Mouse (Mus musculus): ENCODE results near the gene Cacybp. TPM values are rescaled to one million over a fixed set of nuclear protein-coding genes. Genes with fewer than 3 reads are reported as not detected.

Cacybp gene
- total RNA-seq (2021), result 10 to 100 TPM; 73.8 to 75.4 TPM

DNA sequence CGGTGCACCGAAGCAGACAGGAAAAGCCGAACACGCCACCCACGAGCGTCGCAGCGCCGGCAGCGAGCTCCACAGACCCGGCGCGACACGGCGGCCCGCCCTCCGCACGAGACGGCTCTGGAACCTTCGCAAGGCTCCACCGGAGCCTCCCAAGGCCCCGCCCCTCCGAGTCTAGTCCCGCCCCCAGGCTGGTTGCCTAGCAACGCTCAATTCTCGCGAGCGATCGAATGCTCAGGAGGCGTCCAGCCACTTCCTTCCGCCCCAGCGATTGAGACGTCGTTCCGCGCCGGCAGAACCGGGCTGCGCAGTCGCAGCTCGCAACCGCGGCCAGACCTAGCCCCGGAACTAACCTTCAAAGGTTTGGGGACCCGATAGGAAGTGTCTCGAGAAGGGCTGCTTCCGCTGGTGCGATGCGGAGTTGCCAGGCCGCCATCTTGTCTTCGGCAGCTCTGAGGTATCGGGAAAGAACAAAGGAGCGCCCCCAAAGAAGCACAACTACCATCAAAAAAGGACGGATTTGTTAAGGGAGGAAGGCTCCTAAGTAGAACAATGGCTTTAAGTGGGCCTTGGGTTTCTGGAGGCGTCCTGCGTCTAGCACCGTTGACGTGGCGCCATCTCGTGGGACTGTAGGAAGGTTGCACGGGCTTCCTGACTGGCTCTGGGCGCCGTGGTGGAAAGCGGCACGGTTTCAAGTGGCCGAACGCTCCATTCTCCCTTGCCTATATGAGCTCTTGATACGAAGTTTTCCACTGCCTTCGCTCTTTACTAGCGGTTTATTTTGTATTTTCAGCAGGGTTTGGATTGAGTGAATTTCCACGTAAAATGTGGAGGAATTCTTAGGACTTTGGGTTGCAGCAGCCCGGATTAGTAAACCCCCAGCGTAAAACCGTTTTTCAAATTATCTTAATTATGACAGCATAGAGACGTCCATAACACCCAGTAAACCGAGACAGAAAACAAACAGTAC, at the start of gene Cacybp:
Cacybp (minus strand) TSS at position 173 of the 967 bp plus-strand sequence.
- DNase-seq, result peak; percentile 100

DNA sequence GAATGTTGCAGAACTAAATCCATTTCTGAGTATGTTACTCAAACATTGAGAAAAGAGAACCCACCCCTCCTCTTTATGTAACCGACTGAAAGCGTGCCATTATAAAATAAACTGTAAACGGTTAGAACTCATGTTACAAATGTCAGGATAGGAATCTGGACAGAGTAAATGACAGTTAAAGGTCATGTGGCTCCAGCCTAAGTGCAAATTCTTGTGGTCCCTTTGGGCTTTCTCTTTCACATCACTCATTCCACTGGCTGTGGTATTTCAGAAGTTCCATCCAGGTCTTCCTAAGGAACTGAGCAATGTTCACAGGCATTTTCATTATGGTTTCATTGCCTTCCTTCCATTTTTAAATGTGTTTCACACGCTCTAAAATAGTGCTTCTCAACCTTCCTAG, 49.7 kb upstream of the Cacybp start:
- no peak for DNase-seq

DNA sequence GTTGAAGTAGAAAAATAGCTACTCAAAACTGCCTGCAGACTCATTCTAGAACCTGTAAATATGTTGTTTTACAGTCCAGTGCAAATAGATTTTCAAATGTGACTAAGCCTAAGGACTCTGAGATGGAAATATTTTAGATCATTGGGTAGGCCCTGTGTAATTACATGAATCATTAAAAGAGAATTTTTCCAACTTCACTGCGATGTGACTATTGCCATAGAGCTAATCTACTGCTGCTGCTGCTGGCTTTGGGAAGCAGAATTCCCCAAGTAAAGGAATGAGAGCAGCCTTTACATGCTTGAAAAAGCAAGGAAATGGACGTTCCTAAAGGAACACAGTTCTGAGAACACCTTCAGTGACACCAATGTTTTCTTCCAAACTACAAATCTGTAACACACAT, 49.2 kb upstream of the Cacybp start:
- no peak for DNase-seq

DNA sequence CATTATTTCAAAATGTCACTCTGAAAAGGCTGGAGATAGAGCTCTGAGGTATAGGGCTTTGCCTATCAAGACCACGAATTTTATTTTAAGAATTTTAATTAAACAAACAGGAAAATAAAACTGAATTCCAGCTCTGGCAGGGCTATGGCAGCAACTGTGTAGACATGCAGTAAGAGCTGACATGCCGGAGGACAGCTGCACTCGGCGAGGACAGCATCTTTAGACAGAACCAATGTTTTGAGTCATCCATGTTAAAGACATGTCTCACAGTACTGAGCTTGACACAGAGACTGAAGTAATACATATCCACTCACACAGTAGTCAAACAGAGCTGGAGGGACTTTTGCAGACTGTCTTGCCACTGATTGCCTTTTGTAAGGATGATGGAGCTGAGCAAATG, 47.9 kb upstream of the Cacybp start:
- DNase-seq, result no peak

- no peak for DNase-seq
These were observed 47.2 kb upstream of the Cacybp start for GRCm38 (mm10) chr1:160259884-160260283.

DNA sequence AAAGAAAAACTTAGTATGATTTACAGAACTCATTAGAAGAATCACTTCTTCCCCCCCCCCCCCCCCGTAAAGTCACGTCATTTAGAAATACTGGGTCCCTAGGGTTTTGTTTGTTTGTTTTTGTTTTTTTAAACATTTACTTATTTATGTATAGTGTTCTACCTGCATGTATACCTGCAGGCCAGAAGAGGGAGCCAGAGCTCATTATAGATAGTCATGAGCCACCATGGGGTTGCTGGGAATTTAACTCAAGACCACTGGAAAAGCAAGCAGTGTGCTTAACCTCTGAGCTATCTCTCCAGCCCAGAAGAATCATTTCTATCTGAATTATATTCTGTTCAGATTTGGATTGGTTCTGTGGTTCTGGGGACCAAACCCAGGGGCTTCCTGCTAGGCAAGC, 40.4 kb upstream of the Cacybp start:
- no peak for DNase-seq

- no peak for DNase-seq
These were observed 38.8 kb upstream of the Cacybp start for GRCm38 (mm10) chr1:160251388-160252007.

- no peak for DNase-seq
These were observed 38.1 kb upstream of the Cacybp start for GRCm38 (mm10) chr1:160250782-160251181.

DNA sequence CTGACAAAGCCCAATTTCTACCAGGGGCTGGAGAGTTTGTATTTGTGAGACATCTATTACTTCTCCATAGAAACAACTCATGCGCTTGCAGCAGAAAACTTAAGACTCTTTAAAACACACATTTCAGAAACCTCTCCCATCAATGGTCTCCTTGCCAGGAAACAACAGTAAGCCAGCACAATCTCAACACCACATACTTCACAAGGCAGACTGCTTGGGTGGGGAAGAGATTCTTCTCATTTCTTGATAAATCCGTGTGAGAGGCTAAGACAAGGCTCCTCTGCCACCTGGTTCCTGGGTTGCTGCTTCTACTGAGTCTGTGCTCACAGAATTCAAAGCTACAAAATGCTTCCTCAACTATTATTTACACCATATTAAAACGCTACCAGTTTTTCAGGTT, 37.1 kb upstream of the Cacybp start:
- no peak for DNase-seq

DNA sequence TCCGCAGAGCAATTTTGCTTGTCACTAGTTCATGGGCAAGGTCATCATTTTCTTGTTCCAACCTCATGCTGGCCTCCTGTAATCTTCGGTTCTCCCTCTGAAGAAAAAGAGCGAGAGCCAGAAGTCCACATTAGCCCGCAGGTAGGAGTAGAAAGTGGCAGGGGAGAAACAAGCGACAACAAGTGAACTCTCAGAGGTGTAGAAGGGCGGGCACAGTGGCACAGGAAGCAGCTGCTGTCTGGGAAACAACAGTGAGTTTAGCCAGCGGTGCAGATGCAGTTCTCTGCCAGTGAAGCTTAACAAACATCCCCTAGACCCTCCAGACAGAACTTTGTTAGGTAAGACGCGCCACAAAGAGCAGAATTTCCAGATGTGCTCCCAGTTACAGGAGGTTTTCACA, 34.8 kb upstream of the Cacybp start:
- no peak for DNase-seq

- DNase-seq, result no peak
These were observed 34.2 kb upstream of the Cacybp start for GRCm38 (mm10) chr1:160246844-160247243.

- no peak for DNase-seq
These were observed 33.3 kb upstream of the Cacybp start for GRCm38 (mm10) chr1:160245954-160246353.

GRCm38 (mm10) chr1:160244689-160245088, 32.0 kb upstream of the Cacybp start:
- DNase-seq, result no peak

DNA sequence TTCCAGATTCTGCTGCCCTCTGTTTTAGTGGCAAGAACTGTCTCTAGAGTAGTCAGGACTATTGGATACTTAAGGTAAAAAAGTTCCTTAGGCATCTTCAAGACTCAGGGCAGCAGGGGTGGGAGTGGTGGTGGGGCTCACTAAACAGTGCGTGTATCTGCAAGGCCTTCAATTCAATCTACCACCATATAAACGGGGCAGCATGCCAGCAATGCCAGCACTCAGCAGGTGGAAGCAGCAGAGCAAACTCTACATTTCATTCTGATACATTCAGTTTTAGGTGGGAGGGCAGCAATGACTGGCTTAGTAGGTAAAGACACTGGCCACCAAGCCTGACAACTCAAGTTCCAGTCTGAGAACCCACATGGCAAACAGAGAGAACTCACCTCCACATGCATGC, 27.4 kb upstream of the Cacybp start:
- no peak for DNase-seq

GRCm38 (mm10) chr1:160238852-160239443, 26.3 kb upstream of the Cacybp start:
- DNase-seq, result no peak

DNA sequence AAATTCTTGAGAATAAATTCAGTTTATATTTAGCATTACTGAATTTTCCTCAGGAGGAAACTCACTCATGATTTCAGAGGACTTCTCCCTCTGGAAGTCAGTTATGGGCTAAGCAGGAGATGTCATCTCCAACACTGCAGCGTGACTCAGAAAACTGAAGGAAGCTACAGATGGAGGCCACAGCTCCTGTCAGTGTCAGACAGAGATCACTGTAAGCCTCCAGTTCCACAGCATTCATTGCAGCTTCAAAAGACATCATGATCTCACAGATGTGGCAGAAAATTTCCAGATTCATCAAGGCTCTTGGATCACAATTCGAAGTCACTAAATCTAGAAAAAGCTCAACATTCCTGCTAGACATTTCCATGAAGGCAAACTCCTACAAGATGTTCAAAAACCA, 25.3 kb upstream of the Cacybp start:
- no peak for DNase-seq

DNA sequence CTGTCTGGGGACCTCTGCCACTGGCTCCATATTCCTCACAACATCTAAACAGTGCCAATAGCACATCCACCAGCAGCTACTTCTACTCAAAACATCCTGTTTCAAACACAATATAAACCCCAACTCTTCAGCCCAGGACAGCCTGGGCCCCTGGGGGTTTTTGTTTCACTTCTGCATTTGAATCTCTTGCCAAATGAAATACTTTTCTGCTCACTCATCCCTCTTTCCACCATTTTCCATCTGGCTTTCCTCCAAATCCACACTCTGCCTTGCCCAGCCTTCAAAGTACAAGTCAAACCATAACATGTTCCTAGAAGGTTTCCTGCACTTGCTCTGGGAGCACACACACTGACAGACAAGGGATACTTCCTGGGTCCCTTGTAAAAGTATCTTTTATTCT, 21.2 kb upstream of the Cacybp start:
- DNase-seq, result peak; percentile 35

DNA sequence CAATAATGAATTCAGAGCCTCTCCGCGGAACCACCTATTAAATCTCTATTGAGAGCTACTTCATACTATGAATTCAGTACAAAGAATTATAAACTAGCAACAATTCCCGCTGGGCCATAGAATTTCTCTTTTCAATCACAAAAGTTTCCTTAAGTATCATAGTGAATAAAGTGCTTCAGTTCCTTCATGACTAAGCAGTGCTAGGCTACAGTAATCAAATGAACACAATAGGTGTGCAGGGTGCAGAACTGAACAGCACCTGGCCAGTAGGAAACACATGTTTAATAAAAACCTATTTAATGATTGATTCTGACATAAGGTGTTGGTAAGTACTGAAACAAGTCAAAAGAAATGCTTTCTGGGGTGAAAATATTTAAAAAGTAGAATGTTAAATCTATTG, 19.4 kb upstream of the Cacybp start:
- DNase-seq, result no peak

GRCm38 (mm10) chr1:160231013-160231412, 18.3 kb upstream of the Cacybp start:
- peak; percentile 28 for DNase-seq

DNA sequence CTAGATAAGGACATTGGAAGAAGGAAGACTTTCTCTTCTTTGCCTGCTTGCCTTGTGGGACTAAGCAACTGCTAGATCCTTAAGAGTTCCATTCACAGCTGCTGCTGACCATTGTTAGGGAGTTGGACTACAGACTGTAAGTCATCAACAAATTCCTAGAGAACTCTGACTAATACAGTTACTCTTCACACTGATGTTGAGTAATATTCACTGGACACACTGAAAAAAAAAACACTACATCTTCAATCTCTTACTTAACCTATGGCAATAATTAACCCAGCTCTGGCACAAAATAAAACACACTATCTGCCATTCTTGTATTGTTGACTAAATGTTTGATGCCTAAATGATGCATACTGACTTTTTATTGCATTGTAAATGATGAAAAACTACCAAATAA, 15.2 kb upstream of the Cacybp start:
- no peak for DNase-seq

- DNase-seq, result no peak
These were observed 14.5 kb upstream of the Cacybp start for GRCm38 (mm10) chr1:160227196-160227595.

GRCm38 (mm10) chr1:160224093-160224492, 11.4 kb upstream of the Cacybp start:
- no peak for DNase-seq

- no peak for DNase-seq
These were observed 5.2 kb upstream of the Cacybp start for GRCm38 (mm10) chr1:160217898-160218297.

DNA sequence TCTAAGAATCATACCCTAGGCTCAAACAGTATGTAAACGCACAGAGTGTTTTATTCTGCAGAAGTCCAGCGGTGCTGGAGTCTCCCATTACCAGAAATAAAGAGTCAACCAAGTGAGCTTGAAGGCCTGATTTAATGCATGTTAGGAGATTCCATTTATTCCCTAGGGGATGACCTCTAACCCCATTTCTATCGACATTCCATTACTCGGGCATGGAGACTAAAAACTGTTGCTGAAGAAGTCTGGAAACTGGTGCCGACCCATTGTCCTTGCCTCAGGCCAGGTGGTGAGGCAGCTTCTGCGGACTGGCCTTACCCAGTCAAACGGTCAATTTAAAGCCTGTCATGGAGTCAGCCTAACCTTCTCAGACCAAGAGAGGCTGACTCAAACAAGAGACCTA, 1.5 kb upstream of the Cacybp start:
- DNase-seq, result no peak

All from heart, postnatal 4 days (tissue).